Mouse (Mus musculus): ENCODE measurements around the gene Zfp987. TPM values are rescaled to one million over a fixed set of nuclear protein-coding genes. Genes with fewer than 3 reads are reported as not detected.
A peak's percentile ranks its signal among the peaks of the same experiment; 100 is the strongest.
"Not testable (repeated sequence)": the region's sequence is repeated elsewhere in the genome, so short reads cannot be mapped to it uniquely, and the experiment has no call there.

Gene Zfp987
- polyA plus RNA-seq, 1 experiment from 2014 or later = 0.09 TPM

GRCm38 (mm10) chr4:146167879-146168532 is 70.9 kb downstream of the Zfp987 start:
- DNase-seq (peak; percentile 12), ATAC-seq (peak; percentile 50)
- not testable (repeated sequence) for H3K27ac ChIP-seq (ENCODE audit: low read depth); H3K36me3 ChIP-seq (replicated peaks; ENCODE audit: insufficient read depth, low read length); H3K4me2 ChIP-seq (ENCODE audit: low read depth, low read length); H3K4me1 ChIP-seq (ENCODE audit: insufficient read depth); H3K9ac ChIP-seq (replicated peaks); H3K27me3 ChIP-seq (ENCODE audit: insufficient read depth, low read length); H3K9me3 ChIP-seq (ENCODE audit: low read length); H3K4me3 ChIP-seq (ENCODE audit: low read depth, low read length)
- 74% methylated on average over 10 of the region's 10 CpGs for WGBS (ENCODE audit: insufficient replicate concordance)

- H3K36me3 ChIP-seq (replicated peaks; ENCODE audit: insufficient read depth, low read length); H3K27me3 ChIP-seq (ENCODE audit: insufficient read depth, low read length); H3K4me1 ChIP-seq (ENCODE audit: insufficient read depth); DNase-seq; H3K4me2 ChIP-seq (ENCODE audit: low read depth, low read length); H3K9me3 ChIP-seq (ENCODE audit: low read length); H3K9ac ChIP-seq (replicated peaks); H3K27ac ChIP-seq (ENCODE audit: low read depth); H3K4me3 ChIP-seq (ENCODE audit: low read depth, low read length): not testable (repeated sequence)
- peak; percentile 40; the same call in 1 of the 2 replicates for ATAC-seq
- WGBS (ENCODE audit: insufficient replicate concordance) = no CpG with 5 or more reads among the region's 2 CpGs
These were observed 71.7 kb downstream of the Zfp987 start for GRCm38 (mm10) chr4:146168730-146169215.

DNA sequence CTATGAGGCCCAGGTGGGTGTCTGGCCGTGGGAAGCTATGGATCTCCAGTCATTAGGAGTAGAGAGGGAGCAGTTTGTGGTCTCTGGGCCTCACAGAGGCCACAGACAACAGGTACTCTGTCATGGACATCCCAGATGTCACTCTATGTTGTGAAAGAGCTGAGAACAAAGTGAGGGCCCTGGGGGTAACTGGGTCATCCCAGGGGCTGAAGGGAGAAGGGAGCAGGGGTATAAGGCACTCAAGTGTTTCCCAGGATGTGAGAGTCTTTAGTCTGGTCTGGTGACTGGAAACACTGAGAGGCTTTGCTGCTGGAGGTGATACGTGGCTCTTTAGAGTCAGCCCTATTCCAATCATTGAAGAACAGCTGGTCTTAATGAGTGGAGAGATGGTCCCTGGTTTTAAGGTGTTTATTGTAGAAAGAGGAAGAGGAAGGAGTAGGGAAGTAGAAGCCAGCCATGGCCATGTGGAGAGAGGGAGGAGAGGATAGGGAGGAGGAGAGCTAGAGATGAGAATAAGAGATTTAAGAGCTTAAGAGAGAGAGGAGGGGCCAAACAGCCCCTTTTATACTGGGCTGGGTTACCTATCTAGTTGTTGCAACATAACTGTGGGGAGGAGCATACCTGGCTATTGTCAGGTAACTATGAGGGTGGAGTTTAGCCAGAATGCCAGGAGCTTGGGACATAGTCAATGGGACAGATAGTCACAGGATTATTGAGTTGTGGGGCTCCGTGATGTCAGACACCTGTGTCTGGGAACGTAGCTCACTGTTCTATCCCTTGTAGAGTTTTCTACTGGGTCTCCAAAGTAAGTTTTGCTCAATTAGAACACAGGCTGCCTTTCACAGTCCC is 76.5 kb downstream of the Zfp987 start:
- 43% methylated on average over 3 of the region's 4 CpGs for WGBS (ENCODE audit: insufficient replicate concordance)
- not testable (repeated sequence) for H3K4me3 ChIP-seq (ENCODE audit: low read depth, low read length); H3K27me3 ChIP-seq (ENCODE audit: insufficient read depth, low read length); H3K9me3 ChIP-seq (ENCODE audit: low read length); H3K27ac ChIP-seq (ENCODE audit: low read depth); H3K9ac ChIP-seq (replicated peaks); H3K4me2 ChIP-seq (ENCODE audit: low read depth, low read length); H3K36me3 ChIP-seq (replicated peaks; ENCODE audit: insufficient read depth, low read length); H3K4me1 ChIP-seq (ENCODE audit: insufficient read depth)
- peak; percentile 50 for ATAC-seq
- DNase-seq = peak; percentile 19

Other genes with a start within 250 kb of the Zfp987 start
- not detected in 2 replicates for gene Zfp986, start 228.5 kb upstream of the Zfp987 start, polyA plus RNA-seq (2015; fragmentation: Nextera tagmentation; extraction: Ambion mirVana)
- gene Zfp600, start 59.5 kb downstream of the Zfp987 start, polyA plus RNA-seq (2015; fragmentation: Nextera tagmentation; extraction: Ambion mirVana) = not detected in 2 replicates